Mouse (Mus musculus) adrenal gland, postnatal 36 days (tissue): ENCODE results near the gene Prok2. TPM values are rescaled to one million over a fixed set of nuclear protein-coding genes. Genes with fewer than 3 reads are reported as not detected.

Experiments used
- DNase-seq, 2 experiments: peaks; one replicate each; pipeline ENCODE4 v3.0.0; 2021; ENCODE audit warnings: mixed read lengths in 1 of 2
- total RNA-seq, 2 experiments: library from RNA; stranded (reverse); gene quantifications; 2 replicates each; pipeline ENCODE4 v1.2.3; 2021

Prok2 gene
- total RNA-seq, 2 experiments from 2014 or later = not detected

- DNase-seq = peak; percentile 17 to 26
Observed at GRCm38 (mm10) chr6:99692916-99693841, 33.0 kb downstream of the Prok2 start.

- peak; percentile 12 to 46 for DNase-seq
Observed at GRCm38 (mm10) chr6:99692206-99692915, 33.8 kb downstream of the Prok2 start, which contains the start of gene Gpr27. Gpr27 (plus strand) TSS chr6:99692679.

DNA sequence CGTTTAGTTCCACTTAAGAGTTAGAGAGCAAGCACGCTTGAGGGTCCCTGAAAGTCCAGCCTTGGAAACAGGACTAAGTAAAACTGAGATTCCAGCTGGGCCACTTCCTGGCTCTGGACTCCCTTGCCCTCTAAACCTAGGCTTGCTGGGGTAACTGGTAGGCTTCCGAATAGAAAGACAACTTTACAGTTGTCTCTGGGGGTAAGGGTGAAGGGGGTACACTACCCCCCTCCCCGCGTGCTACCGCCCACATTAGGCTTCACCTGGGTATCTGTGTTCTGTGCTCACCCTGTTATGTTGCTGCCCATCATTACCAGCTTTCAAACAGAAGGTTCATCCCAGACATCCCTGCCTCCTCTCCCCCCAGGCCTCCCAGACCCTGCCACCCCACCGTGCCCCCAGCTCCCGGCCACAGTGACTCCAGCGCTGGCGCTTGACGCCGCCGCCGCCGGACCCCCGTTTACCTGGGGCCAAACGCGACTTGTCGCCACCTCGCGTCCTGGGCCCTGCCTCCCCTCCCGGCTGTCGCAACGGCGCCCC, 34.5 kb downstream of the Prok2 start:
- DNase-seq = no peak

- DNase-seq = no peak
Observed at GRCm38 (mm10) chr6:99688513-99688912, 37.7 kb downstream of the Prok2 start.

DNA sequence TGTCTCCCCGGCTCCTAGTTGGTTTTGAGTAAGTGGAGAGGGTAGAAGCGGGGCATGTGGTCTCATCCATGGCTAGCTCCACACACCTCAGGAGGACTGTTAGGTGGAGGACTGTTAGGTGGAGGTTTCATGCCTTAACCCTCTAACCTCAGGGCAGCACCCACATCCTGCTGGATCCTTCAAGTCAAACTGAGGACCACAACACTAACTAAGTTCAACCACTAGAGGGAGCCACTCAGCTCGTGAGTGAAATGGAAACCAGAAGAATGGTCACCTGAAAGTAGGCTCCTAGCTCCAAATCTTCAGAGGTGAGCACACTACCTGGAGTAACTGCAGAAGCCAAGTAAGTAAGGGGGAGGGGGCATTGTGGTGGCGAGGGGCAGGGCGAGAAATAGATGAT, 41.3 kb downstream of the Prok2 start:
- no peak for DNase-seq

DNA sequence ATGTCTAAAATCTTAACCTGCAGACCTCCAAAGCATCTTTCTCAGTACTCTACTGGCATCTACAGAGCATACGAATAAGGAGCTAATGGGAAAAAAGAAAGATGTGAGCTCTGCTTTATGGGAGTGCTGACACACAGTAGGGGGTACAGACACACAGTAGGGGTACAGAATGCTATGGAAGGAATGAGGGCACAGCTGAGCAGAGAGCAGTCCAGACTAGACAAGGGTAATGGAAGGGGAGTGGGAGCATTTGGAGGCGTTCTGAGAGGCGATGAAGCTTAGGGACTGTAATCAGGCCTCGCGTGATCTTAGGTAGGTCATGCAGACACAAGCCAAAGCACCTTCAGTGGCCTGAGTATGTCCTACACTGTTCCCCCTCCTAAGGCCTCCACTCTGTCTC, 42.2 kb downstream of the Prok2 start:
- DNase-seq = no peak

- DNase-seq = no peak
Observed at GRCm38 (mm10) chr6:99678108-99678507, 48.1 kb downstream of the Prok2 start.

GRCm38 (mm10) chr6:99677325-99677724, 48.9 kb downstream of the Prok2 start:
- DNase-seq = no peak

DNA sequence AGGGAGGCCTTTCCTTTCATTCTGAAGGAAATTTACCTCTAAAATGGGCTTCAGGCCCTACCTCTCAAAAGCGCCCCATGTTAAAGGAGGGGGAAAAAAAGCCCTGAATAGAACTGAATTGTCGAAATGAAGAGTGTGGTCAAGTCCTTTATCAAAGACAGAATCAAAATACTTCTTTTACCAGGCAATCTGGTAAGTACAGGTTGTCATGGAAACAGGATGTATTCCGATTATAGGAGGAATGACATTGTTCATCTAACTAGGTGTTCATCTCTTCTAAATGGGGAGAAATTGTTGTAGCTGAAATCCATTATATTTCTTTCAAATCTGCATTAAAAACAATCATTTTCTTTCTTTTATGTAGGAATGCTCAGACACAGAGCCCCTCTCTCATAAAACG, 51.7 kb downstream of the Prok2 start:
- no peak for DNase-seq

DNA sequence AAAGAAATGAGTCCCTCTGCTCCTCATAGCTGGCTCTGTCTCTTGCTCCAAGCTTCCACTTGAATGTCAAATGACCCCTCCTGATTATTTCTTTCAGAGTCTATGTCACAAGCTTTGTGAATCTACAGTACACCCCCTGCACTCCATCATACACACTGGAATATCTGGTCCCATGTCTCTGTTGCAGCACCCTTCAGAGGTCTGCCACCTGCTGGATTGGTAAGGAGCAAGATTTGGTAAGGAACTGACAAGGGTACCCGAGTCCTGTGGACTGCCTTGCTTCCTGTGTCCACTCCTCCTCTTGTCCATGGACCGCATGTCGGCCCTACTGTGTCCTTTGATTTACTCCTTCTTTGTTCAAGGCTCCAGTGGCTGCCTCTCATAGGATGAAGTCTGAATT, 54.4 kb downstream of the Prok2 start:
- DNase-seq = no peak

DNA sequence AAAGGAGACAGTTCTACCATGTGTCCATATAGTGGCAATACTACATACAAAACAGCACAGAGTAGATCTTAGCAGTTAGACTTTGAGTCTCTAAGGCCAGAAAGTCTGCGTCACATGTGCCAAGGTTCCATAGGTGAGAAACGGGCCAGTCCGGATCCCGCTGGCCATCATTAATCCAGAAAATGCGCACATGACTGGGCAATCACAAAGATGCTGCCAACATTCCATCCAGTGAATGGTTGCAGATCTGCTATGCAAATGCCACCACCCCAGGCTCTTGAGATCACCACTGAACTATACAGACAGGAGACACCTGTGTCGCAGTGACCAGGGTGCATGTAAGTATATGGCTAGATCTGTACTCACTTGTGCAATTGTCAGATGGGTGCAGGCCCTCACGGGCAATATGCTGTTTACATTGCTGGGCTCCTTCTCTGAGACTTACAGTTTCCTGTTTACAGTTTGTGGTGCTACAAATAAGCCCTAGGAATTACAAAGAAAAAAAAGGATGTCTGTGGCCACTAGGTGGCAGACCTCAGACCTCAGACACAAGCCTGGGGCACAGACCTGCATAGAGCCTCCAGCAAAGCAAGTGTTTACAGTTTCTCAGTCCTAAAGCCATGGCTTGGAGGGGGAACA, 55.6 kb downstream of the Prok2 start:
- peak; percentile 37 to 63 for DNase-seq

- DNase-seq = no peak
Observed at GRCm38 (mm10) chr6:99669481-99670325, 56.5 kb downstream of the Prok2 start.

- no peak for DNase-seq
Observed at GRCm38 (mm10) chr6:99667290-99667689, 58.9 kb downstream of the Prok2 start.

GRCm38 (mm10) chr6:99666318-99667171, 59.6 kb downstream of the Prok2 start, which contains the start of the genes Eif4e3 and Gm20696:
Eif4e3 (minus strand) TSS chr6:99666771.
Gm20696 (minus strand) TSS chr6:99666797.
- peak; percentile 59 to 78 for DNase-seq

- DNase-seq = no peak
Observed at GRCm38 (mm10) chr6:99665457-99666317, 60.5 kb downstream of the Prok2 start.

GRCm38 (mm10) chr6:99663232-99663631, 63.0 kb downstream of the Prok2 start:
- no peak for DNase-seq
